Mouse (Mus musculus) left cerebral cortex, postnatal 4 days (tissue): ENCODE measurements around the gene Ints7. TPM values are rescaled to one million over a fixed set of nuclear protein-coding genes. Genes with fewer than 3 reads are reported as not detected.
A peak's percentile ranks its signal among the peaks of the same experiment; 100 is the strongest.

ENCODE experiments used
- DNase-seq: peaks from one replicate; pipeline ENCODE4 v3.0.0-alpha.2; 2022
- intact Hi-C: fragments of 180-260 bp; cut with DNase I; formaldehyde crosslinking; loops from one replicate; pipeline ENCODE4 v1.15.1; 2025
- total RNA-seq, 2 experiments: library from RNA; stranded (reverse); gene quantifications; 2 replicates each; pipeline ENCODE4 v1.2.3; 2021

The Ints7 gene
- total RNA-seq, 2 experiments from 2014 or later, result 38.6 to 39.5 TPM

DNA sequence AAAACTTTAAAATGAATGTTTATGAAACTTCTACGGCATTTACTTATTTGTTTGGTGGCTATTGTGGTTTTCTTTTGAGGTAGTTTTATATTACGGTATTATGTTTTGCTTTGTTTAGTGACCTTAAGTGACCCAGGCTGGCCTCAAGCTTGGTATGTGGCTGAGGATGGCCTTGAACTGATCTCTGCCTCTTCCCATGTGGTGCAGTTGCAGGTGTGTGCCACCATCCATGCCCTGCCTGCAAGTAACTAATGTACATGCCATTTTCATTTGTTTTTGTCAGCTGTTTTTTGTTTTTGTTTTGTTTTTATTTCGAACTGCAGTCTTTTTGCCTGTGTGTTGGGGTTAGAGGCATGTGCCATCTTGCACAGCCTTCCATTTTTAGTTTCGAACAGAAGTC is 6.2 kb downstream of the Ints7 start:
- intact Hi-C loops, result loop anchor here (2.0 to 10.0 kb wide), 2 partner anchors 143 to 237 kb away; no protein-coding TSS in a partner anchor
- no peak for DNase-seq

DNA sequence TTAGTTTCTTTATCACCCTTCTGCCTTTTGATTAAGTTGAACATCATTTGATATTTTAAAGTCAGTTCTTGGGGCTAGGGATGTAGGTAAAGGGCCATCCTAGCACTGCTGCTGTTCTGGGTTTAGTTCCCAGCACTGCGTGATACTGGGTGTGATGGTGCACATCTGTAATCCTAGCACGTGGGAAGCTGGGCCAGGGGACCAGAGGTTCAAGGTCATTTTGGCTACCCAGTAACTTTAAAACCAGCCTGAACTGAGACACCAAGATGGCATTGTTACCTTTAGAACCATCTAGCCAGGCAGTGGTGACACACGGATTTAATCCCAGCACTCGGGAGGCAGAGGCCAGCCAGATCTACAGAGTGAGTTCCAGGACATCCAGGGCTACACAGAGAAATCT is 8.4 kb downstream of the Ints7 start:
- intact Hi-C loops, result loop anchor here (2.0 to 10.0 kb wide), 2 partner anchors 141 to 235 kb away; no protein-coding TSS in a partner anchor
- DNase-seq, result no peak

DNA sequence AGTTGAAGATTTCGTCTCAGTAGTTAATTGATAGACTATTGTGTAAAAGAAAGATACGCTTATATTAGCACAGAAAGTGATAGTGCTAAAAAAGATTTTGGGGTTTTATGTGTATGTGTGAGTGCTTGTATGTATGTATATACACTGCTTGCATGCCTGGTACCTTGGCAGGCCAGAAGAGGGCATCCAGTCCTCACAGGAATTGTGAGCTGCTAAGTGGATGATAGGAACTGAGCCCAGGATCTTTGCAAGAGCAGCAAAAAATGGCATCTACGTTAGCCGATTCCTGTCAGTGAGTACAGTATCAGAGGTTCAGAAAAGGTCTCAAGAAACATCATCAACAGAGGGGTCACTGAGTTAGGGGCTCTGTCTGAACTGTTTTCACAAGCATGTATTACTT is 9.0 kb downstream of the Ints7 start:
- intact Hi-C loops, result loop anchor here (10.0 kb wide), 1 partner anchor 140 kb away; no protein-coding TSS in a partner anchor
- DNase-seq, result no peak

DNA sequence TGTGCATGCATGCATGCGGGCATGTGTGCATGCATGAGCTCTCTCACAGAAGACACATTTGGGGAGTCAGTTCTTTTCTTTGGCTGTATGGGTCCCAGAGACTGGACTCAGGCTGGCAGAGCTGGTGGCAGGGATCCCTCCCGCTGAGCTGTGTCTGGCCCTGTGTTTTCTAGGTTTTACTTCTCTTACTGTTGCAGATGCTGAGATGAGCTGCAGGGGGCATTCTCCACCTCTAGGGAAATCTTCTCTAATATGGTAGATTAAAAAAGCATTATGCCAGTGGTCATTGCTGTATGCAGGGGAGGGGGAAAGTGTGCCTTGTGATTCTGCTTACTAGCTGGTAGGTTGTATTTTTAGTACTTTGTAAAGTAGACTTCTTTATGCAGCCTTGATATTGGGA is 10.3 kb downstream of the Ints7 start:
- intact Hi-C loops, result loop anchor here (10.0 kb wide), 1 partner anchor 139 kb away; no protein-coding TSS in a partner anchor
- no peak for DNase-seq

DNA sequence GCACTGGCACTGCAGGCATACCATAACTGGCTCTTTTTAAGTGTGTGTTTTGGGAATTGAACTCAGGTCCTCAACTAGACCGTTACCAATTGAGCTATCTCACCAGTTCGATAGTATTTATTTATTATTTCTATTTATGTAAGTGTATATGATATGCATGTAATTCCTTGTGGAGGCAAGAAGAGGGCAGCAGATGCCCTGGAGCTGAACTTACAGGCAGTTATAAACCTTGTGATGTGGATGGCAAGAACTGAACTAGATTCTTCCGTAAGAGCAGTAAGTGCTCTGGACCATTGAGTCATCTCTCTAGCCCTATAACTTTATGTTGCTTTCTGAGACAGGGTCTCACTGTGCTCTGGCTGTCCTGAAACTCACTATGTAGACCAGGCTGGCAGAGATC is 11.6 kb downstream of the Ints7 start:
- intact Hi-C loops, result loop anchor here (10.0 kb wide), 1 partner anchor 138 kb away; no protein-coding TSS in a partner anchor

DNA sequence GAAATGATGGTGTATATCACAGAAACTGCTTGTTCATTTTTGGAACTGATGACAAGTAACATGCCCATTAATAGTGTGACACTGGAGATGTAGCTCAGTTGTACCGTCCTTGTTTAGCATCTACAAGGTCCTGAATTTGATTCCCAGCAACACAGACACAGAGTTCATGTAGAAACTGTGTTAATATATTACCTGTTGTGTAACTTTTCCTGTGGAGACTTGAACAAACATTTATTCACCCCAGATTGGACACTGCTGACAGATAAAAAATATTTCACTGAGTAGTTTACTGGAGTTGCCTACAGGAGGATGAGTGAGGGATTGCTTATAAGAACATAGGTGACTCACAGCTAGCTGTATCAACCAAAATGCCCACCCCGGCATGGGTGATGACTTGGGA is 13.3 kb downstream of the Ints7 start:
- no peak for DNase-seq
- intact Hi-C loops, result loop anchor here (10.0 kb wide), 1 partner anchor 136 kb away; no protein-coding TSS in a partner anchor

More for the DNA sequence above, 11.6 kb downstream of the Ints7 start:
- no peak for DNase-seq

DNA sequence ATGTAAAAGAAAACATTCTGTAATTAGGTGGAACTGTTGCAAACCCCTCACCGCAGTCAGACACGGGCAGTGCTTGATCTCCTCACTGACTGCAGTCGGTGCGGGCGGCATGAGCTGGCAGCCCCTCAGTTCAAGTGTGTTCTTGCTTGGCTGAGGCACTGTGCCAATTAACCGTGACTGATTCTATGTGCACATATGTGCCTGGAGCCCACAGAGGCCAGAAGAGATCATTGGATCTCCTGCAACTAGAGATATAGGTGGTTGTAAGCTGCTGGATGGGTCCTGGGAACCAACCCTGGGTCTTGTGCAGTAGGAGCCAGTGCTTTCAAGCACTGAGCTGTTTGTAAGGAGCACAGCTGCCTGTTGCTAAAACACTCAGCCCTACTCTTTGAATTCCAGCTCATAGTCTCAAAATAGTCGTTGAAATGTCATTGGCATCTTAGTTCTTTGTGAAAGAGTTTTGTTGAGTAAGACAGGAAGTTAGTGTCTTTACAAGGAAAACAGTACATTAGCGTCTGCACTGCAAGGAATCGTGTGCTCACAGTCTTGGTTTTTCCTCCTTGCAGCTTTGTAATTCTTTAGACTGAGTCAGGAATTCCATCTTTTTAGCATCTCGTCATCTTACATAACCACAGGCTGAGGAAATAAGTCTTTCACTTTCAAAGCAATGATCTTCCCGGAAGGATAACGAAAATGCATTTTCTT is 16.7 kb downstream of the Ints7 start:
- intact Hi-C loops, result no loop called here
- peak; percentile 29 for DNase-seq

DNA sequence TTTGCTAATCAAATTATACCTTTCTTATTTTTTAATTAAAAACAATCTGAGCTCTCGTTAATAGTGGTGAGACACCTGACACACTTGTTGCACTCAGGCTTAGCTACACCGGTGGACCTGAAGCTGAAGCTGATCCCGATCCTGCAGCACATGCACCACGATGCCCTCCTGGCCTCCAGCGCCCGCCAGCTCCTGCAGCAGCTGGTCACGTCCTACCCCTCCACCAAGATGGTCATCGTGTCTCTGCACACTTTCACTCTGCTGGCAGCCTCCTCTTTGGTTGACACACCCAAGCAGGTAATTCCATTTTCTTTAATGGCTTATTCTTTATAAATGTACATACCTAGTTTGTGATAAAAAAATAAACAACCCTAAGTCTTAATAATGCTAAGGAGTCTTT is 20.6 kb downstream of the Ints7 start:
- DNase-seq, result no peak

DNA sequence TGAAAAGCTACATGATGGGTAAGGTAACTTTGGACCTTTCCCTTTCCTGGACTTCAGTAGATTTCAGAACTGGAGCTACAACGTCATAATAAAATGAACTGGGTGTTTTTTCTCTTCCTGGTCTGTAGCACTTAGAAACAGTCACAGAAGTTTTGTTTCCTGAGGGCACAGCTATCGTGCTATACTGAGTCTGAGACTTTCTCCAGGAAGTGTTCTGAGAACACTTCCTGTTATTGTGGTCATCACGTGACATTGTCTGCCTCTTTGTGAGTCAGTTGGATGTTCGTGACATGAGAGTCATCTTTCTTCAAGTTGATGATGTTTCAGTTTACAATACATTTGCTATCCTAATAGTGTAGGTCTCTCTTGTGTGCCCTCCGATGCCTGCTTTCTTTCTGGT is 23.8 kb downstream of the Ints7 start:
- intact Hi-C loops, result no loop called here
- DNase-seq, result no peak

More for the DNA sequence above, 20.6 kb downstream of the Ints7 start:
- intact Hi-C loops, result no loop called here

DNA sequence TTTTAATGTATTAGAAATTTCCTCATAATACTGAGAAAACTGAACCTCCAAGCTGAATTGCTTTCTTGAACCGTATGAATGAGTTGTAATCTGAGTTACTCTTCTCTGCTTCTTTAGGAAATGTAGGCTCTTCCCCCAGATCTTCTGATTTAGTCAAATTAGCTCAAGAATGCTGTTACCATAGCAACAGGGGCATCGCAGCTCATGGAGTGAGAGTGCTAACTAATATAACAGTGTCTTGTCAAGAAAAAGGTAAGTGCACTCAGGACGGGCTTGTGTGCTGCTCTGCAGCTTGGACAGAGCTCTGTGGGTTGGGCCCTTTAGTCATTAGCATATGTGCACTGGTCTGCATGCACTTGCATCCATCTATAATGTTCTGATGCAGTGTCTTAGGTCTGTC is 29.3 kb downstream of the Ints7 start:
- intact Hi-C loops, result no loop called here
- no peak for DNase-seq

DNA sequence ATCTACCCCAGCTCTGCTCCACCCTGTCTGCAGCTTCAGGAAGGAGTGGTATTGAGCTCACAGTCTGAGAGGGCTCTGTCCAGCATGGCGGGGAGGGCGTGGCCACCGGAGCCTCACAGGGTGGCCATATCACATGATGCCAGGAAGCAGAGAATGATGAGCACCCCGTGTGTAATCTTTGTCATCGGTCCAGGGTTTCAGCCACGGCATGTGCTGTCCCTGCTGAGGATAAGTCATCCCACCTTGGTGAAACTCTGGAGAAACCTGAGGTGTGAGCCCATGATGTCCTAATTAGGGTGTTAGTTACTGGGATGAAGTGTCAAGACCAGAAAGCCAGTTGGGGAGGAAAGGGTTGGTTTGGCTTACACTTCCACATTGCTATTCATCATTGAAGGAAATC is 33.6 kb downstream of the Ints7 start:
- intact Hi-C loops, result no loop called here
- no peak for DNase-seq

DNA sequence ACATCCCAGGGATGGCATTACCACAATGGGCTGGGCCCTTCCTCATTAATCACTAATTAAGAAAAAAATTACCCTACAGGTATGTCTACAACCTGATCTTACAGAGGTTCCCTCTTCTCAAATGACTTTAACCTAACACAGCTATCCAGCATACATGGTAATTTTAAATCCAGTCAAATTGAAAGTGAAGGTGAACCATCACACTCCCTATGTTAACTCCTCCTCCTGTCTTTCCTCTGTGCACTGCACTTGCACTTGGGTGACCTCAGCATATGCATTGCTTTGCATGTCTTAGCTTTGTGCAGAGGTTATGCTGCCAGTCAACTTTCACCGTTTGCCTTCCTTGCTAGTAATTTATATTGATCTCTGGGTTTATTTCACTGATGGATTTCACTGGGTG is 34.1 kb downstream of the Ints7 start:
- intact Hi-C loops, result no loop called here
- DNase-seq, result no peak

DNA sequence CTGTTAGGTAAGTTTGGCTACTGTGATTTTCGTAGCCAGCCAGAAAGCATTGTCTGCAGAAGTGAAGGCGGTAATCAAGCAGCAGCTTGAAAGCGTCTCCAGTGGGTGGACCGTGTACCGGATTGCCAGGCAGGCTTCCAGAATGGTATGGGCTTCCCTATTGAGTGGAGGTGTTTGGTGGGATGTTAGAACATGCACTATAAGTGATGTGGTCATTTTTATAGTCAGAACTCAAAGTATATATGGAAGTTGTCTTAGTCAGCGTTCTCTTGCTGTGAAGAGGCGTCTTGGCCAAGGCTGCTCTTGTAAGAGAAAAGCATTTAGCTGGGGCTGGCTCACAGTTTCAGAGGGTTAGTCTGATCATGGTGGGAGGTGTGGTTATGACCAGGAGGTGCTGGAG is 34.9 kb downstream of the Ints7 start:
- intact Hi-C loops, result no loop called here
- DNase-seq, result no peak

DNA sequence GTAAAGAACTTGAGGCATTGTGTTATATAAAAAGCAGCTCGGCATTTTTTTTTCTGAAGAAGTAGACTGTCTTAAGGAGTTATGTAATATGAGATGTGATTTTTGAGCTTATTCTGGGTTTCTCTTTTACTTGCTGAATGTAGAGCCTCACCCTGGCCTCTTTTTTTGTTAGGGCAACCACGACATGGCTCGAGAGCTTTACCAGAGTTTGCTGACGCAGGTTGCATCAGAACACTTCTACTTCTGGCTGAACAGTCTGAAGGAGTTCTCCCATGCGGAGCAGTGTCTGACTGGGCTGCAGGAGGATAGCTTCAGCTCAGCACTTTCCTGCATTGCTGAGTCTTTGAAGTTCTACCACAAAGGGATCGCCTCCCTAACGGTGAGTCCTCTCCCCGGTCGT is 36.2 kb downstream of the Ints7 start:
- no peak for DNase-seq
- intact Hi-C loops, result no loop called here

DNA sequence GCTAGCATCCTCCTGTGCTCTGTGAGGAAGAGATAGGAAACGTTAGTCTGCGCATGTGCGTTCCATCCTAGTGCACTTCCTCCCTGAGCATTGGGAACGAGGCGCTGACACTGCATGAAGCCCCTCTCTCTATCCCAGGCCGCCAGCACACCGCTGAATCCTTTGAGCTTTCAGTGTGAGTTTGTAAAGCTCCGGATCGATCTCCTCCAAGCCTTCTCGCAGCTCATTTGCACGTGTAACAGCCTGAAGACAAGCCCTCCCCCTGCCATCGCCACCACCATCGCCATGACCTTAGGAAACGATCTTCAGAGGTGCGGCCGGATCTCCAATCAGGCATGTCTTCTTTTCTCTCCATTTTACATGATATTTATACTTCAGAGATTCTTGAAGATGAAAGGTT is 37.4 kb downstream of the Ints7 start:
- no peak for DNase-seq
- intact Hi-C loops, result no loop called here

DNA sequence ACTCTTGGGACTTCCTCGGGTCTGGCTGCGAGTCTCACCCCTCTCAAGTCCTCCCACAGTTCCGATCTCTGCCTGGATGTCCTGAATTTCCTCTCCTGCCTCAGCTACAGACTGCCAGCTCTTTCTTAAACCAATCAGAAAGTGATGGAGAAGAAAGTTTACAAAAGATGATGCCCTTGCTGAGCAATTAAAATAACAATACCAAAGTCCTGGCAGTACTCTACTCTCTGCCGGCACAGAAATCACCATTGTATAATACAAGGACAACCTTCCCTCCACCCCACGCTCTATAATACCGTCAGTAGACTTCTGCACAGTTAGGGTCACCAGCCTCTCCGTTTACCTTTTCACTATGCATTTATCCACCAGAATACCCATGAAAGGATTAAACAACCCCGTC is 40.8 kb downstream of the Ints7 start:
- DNase-seq, result no peak
- intact Hi-C loops, result no loop called here

DNA sequence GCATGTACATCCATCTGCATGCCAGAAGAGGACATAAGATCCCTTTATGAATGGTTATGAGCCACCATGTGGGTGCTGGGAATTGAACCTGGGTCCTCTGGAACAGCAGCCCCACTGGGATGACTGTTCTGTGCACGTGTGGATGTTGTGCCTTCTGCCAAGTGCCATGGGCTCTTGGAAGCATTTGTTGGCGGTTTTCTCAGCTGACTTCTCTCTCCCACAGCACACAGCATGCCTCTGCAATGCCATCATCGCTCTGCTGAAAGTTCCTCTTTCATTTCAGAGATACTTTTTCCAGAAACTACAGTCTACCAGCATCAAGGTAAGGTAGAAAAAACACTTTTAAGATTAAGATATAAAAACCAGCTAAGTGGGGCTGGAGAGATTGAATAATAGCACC is 42.2 kb downstream of the Ints7 start:
- intact Hi-C loops, result no loop called here
- DNase-seq, result no peak

DNA sequence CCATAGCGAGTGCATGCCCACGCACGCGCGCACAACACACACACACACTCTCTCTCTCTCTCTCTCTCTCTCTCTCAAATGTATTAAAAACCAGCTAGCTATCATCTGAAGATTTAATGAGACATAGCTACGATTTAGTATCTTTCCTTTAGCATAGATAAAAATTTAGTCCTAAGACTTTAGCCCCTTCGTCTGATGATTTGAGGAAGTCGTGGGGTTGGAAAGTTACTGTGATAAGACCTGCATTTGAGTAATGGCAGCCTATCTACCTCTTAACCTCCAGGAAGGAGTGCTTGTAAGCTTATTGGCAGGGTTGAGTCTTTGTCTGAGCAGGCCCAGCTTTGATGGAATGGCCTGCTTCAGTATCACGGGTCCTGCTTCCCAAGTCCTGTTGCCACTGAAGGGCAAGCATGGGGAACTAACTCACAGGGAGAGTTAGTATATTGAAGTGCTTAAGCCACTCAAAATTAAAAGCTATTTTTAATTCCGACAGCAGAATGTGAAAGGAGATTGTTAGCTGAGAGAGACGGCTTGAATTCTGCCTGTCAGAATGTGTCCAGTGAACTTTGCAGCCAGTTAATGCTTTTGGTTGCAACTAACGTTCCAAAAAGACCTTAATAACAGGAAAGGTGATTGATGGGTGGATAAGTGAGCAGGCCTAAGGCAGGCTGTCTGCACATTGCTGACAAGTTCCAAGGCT is 42.8 kb downstream of the Ints7 start:
- intact Hi-C loops, result no loop called here
- no peak for DNase-seq

DNA sequence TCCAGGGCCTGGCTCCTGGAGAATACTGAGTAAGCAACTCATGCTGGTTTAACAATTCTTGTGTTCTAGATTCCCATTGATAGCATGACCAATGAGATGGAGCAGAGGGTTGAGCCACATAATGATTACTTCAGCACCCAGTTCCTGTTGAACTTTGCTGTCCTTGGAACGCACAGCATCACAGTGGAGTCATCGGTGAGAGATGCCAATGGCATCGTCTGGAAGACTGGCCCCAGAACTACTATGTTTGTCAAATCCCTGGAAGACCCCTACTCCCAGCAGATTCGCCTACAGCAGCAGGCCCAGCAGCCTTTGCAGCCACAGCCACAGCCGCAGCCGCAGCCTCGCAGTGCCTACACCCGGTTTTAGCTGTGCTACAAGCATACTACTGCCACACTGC is 45.7 kb downstream of the Ints7 start:
- intact Hi-C loops, result no loop called here
- DNase-seq, result no peak

DNA sequence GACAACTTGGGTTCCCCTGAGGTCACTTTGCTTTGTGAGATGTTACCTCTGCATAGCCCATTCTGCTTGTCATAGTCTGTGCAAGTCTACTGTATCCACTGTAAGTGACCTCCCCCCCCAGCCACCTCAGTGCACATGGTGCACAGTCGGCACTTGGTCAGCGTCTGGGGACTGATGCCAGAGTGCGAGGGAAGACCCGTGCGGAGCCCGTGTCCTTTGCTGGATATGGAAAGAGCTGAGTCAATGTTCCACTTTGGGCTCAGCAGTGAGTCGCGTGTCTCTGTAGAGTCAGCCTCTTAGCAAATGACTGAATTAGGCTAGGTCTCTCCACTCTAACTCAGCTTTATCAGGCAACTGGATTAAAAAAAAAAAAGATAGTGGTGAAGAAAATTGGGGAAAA is 47.4 kb downstream of the Ints7 start:
- intact Hi-C loops, result no loop called here
- DNase-seq, result peak; percentile 8

DNA sequence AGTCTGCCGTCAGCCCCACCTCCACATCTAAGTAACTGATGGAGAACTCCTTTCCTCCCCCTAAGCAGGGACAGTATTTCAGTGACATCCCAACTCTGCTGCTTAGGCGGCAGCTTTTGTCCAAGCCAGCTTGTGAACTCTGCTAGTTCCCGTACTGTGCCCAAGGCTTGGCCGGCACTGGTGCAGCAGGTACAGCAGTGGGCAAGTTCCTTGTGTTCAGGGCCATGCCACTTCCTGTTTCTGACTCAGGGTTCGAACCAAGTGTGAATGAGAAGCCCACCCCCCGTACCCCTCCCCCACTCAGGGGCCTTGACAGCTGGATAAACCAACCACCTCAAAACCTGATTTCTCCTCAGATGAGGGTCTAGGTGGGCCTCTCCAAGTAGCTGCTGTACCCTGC is 49.1 kb downstream of the Ints7 start:
- intact Hi-C loops, result no loop called here
- no peak for DNase-seq

DNA sequence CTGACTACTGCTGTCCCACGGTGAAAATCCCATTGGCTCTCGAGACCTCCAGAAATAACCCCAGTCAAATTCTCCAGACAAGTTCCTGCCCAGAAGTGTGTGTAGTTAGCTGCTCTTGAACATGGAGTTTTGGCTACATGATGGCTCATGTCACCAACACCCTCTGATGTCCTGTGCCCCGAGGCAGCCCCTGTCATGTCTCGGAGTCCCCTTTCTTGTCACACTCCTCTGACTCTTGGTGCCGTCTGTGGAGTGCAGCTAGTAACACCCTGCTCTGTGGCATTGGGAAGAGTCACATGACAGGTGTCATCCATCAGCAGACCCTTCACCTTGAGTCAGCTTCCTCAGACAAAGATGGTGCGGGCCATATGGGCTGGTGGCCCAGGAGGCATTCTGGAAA is 49.6 kb downstream of the Ints7 start:
- intact Hi-C loops, result no loop called here

More for the DNA sequence above, 49.6 kb downstream of the Ints7 start:
- DNase-seq, result no peak
